Mouse (Mus musculus): Measurements from ENCODE around the gene Tas1r3.
A peak's percentile ranks its signal among the peaks of the same experiment; 100 is the strongest.

The Tas1r3 gene

DNA sequence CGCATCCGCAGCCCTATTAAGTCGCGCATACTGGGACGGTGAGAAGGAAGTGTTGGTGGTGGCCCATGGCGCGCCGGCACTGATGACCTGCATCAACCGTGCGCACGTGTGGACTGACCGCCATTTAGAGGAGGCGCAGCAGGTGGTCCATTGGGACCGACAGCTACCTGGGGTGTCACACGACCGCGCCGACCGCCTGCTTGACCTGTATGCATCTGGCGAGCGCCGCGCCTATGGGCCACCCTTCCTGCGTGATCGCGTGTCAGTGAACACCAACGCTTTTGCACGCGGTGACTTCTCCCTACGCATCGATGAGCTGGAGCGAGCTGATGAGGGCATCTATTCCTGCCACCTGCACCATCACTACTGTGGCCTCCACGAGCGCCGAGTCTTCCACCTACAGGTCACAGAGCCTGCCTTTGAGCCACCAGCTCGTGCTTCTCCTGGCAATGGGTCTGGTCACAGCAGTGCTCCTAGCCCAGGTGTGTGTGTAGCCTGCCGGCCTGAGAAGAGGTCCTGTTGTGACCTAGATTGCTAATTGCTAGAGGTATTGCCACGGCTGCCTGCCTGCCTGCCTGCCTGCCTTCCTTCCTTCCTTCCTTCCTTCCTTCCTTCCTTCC is 21.4 kb downstream of the Tas1r3 start:
- no peak for DNase-seq (ENCODE audit: low spot score)

DNA sequence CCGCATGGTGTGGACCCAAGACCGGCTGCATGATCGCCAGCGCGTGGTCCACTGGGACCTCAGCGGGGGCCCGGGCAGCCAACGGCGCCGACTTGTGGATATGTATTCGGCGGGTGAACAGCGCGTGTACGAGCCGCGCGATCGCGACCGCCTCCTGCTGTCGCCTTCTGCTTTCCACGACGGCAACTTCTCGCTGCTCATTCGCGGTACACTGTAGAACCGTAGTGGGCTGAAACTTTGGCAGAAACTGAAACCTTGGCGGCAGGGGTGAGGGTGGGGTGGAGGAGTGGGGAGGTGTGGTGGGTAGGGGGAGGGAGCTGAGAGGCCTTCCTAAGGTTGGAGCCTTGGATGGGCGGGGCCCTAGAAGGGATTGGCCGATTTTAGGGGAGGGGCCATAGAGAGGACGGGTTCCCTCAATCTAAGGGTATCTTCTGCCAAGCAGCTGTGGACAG is 22.1 kb downstream of the Tas1r3 start:
- peak; percentile 38 for DNase-seq (ENCODE audit: low spot score)

DNA sequence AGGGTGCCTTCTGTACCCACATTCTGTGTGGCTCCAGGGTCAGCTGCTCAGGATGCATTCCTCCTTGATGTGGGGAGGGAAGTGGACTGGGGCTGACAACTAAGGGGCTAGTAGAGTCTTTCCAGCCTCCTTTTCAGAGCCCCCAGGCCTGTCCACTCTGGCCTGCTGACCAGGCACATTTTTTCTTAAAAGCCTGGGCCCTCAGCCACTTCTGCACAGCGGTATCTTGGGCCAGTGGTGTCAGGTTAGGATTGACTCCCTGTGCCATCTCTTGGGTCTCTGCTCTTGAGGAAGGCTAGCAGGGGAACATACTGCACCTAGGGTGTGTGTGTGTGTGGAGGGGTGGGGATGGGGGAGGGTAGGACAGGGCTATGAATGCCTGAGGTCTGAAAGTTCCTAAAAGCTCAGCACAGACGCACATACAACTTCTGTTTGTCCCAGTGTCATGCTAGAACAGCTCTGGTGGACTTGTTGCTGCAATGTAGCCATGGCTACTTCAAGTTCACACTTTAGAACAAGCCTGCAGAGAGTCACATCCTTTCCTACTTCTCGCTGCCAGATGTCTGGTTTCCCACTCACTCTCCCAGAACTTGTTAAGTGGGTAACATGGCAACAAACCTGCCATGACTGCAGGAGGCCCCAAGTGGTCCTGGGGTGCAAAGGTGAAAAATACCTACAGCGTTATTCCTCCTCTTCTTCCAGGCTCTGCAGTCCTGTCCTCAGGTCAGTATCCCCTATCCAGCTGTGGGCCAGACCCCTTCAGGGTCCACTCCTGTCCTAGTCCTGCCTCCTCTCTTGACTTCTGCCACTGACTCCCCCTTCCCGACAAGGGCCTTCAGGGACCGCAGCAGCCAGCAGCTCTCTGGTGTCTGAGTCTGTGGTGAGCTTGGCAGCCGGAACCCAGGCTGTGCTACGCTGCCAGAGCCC is 22.8 kb downstream of the Tas1r3 start:
- DNase-seq (ENCODE audit: low spot score) = peak; percentile 60

DNA sequence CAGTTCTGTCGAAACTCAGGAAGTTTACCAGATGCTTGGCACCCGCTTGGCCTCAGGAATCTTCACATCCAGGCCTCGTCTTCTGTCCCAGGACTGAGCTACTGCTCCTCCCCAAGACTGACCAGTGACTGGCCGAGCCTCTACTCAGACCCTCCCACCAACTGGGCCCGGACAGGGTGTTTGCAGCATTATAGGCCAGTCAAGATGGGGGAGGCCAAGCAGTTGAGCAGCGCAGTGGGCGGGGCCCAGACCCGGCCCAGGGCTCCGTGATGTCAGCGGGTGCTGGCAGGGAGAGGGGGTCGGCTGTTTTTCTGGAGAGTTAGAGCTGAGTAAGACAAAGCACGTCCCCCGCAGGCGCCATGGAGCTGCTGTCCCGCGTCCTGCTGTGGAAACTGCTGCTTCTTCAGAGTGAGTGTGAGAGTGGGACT is 23.7 kb downstream of the Tas1r3 start, which contains the start of gene Mxra8:
Mxra8 (plus strand) TSS at position 198 of the 428 bp plus-strand sequence.
- peak; percentile 96 for DNase-seq (ENCODE audit: low spot score)

DNA sequence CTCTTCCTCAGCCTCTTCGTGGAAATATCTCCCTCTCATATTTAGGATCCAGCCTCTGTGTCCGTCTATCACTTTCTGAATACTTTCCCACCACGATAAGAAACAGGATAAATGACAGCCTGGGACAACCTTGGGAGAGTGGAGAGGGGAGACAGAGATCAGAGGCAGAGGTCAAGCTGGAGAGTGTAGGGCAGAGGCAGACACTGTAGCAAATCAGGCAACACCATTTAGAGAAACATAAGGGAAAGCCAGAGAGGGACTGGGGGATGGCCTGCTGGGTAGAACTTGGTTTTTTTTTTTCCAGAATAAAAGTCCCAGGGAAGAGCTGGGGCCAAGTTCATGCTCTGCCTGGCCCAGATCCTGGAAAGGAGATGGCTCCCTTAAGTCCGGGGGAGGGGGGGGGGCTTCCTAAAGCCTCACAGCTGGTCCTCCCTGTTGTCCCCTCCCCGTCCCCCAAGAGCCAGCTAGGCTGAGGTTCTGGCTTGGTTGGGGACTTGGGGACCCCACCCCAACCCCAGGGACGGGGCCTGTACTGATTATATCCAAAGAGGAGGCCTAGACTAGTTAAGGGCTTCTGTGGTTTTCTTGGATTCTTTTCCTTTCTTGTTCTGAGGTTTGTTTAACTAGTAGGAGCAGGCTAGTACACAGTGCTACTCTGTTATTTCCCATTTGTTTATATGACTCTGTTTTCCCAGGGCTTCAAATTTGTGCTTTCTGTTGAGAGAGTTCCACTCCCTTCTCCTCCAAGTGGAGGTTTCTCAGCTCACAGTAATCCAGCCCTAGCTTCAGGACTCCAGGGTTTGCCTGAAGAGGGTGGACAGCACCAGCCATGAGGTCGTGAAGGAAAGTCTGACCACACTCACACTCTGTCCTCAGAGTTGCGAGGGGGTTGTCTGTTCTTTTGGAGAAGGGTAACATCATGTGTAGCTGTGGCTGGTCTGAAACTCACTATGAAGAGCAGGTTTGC is 24.7 kb downstream of the Tas1r3 start:
- peak; percentile 85 for DNase-seq (ENCODE audit: low spot score)

DNA sequence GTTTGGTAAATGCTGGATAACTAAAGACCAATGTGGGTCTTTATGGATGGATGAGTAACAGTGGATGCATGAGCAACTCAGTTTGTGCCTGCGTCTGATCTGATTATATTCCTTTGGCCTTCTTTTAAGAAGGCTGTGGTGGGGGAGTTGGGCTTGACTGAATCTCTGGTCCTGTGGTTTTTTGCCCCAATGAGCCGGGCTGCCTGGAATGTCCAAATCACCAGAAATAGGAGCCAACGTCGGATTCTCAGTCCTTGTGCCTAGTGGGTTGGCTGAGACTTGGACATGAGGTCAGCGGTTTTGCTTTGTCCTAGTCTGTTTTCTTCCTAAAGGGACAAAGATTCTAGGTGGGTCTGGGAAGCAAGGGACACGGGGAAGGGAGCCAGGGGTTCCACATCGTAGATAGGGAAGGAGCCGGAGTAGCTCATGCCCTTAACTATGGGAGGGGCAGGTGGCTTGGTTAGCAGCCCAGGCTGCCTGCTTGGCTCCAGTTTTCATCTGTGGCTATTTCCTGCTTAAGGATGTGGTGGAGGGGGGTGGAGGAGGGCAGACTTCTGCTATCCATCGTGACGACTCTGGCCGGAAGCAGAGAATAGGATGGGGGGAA is 25.7 kb downstream of the Tas1r3 start:
- DNase-seq (ENCODE audit: low spot score) = peak; percentile 75

DNA sequence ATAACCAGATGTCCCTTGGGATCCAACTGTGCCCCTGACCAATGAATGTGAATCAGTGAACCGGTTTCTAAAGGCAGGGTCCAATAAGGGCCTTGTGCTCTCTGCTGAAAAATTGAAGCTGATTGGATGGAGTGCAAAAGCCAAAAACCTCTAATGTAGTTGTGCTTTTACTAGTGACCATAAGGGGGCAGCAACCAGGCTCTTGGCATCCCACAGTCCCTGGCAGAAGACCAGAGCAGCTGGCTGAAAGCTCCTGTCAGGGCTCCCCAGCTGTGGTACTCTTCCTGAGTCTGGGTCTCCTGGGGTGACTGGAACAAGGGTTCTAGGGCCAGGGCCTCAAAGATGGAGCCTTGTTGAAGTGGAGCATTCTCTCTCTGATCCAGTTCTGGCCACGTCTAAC is 29.3 kb downstream of the Tas1r3 start:
- DNase-seq (ENCODE audit: low spot score) = peak; percentile 93

DNA sequence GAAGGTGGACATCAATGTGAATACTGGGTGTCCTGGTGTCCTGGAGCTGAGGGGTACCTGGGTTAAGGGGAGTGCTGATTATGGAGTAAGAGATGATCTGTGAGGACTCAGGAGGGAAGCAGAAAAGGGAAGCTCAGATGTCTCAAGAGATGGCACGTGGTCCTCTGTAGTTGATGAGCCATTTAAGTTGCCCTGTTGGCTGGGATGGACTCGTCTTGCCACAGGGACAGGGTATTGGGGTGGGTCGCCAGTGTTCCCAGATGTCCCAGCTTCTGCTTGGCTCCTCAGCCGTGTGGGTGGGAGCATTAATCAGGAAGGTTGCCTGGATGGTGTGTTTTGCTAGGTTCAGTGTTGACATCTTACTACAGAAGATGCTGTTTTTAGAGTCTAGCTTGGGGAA is 29.9 kb downstream of the Tas1r3 start:
- no peak for DNase-seq (ENCODE audit: low spot score)

DNA sequence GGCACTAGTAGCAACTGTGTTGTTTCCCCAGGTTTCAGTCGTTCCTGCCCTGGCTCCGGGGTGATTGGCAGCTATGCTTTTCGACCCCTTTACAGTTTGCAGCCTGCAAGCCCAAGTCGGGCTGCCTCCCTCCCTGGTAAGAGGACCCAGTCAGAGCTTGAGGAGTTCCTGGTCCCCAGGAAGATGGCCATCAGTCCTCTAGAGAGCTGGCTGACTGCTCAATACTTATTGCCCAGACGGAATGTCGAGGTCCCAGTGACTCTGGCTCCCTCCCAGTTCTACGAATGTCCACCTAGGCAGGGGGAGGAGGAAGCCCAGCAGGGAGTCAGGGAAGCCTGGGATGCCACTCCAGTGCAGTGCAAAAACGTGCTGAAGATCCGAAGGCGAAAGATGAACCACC is 30.8 kb downstream of the Tas1r3 start:
- DNase-seq (ENCODE audit: low spot score) = no peak

DNA sequence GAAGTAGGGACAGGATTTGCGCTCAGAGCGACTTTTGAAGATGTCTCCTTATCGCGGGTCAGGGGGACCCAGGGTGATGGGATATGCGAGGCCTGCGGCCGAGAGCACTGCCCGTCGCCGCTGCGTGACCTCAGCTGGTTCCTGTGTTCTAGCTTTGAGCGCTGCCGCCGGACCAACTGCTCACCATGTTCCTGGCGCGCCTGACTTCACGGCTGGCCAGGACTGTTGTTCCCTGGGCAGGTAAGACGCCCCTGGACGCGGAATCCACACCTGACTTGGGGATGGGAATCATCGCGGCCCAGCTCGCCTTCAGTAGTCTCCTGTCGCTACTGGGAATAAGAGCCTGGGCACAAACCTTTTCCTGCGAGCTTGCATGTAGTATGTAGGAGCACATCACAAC is 31.3 kb downstream of the Tas1r3 start:
- DNase-seq (ENCODE audit: low spot score) = no peak

DNA sequence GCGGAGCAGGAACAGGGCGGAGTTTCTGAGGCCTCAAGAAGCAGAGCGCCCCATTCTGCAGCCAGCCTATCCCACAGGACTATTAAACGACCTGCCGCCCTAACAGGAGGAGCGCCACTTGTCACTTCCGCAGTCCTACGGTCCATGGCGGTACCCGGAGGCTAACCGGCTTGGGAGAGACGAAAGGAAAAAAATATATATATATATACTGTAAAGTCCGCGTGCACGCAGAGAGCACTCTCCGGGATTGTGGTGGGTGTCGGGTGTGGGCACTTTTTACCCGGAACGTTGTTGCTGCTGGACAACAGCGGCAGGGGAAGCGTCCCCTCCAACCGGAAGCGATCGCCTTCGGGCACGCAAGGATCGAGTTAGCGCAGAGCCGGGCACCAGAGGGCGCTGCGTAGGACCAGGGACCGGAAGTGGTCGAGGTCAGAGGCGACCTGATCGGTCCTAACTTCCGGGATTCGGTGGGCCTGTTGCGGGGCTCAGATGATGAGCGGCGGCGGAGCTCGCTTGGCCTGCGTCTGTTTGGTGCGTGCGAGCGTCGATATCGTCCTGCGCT is 31.9 kb downstream of the Tas1r3 start, which contains the start of gene Aurkaip1:
Aurkaip1 (plus strand) TSS at position 68 of the 562 bp plus-strand sequence.
- DNase-seq (ENCODE audit: low spot score) = peak; percentile 91

DNA sequence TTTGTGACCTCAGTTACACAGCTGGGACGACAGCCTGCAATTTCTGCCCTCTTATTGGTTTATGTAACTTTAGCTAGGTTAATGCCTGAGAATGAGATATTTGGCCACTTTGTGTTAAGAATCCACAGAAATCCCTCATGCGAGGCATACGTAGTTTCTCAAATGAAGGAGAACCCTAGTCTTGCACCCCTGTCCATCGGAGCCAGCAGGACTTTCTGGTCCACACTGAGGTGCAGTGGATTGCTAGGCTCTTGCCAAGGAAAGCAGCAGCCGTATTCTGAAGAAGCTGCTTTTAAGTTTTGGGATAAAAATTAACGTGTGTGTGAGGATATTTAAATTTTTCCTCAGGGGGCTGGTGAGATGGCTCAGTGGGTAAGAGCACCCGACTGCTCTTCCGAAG is 32.6 kb downstream of the Tas1r3 start:
- DNase-seq (ENCODE audit: low spot score) = no peak

DNA sequence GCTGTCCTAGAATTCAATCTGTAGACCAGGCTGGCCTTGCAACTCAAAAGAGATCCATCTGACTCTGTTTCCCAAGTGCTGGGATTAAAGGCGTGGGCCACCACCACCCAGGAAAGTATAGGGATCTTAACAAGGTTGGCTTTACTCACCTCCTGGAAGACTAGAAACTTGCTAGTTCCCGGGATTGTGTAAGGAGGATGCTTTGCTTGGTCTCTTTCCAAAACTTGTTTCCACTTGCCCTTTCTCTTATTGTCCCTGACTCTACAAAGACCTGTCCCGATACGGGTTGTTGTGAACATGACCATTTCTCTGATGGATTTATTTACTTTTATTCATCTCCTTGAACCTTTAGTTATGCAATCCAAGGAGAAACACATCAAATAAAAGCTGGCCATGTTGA is 33.3 kb downstream of the Tas1r3 start:
- DNase-seq (ENCODE audit: low spot score) = no peak

DNA sequence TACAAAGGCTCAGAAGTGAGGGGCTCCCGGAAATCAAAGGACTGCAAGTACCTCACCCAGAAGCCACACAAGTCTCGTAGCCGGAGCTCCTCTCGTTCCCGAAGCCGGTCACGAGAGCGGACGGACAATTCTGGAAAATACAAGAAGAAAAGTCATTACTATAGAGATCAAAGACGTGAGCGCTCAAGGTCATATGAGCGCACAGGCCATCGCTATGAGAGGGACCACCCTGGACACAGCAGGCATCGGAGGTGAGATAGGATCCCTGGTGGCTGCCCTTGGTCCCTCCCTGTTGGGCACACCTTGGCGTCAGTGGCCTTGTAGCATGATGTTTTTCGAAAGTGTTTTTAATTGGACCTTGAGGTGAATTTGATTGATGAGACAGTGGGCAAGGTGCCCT is 39.7 kb downstream of the Tas1r3 start:
- DNase-seq (ENCODE audit: low spot score) = no peak

DNA sequence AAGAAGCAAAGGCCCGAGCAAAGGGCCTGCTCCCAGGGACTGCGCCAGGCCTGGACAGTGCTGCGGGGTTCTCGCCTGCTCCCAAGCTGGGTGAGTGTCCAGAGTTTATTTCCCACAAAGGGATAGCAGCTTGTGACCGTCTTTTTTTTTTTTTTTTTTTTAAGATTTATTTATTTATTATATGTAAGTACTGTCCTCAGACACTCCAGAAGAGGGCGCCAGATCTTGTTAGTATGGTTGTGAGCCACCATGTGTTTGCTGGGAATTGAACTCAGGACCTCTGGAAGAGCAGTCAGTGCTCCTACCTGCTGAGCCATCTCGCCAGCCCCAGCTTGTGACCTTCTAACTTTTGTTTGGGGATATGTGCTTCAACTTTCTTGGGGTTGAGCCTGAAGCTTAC is 42.1 kb downstream of the Tas1r3 start:
- no peak for DNase-seq (ENCODE audit: low spot score)

DNA sequence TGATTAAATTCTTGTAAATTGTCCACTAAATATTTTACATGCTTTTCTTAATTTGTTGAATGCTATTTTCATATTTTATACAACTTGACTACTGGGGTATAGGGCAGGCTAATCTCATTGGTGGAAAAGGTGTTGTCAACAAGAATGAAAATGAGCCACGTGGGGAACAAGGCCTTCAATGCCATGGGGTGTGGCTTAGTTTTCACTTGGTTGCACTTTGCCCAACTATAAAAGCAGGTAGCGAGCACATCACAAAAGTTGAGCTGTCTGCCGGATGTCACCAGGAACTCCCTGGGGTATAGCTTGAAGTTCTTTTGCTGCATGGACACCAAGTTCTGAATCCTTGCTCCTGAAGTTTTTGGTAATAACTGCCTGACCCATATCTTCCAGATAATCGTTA is 45.6 kb downstream of the Tas1r3 start:
- DNase-seq (ENCODE audit: low spot score) = no peak

DNA sequence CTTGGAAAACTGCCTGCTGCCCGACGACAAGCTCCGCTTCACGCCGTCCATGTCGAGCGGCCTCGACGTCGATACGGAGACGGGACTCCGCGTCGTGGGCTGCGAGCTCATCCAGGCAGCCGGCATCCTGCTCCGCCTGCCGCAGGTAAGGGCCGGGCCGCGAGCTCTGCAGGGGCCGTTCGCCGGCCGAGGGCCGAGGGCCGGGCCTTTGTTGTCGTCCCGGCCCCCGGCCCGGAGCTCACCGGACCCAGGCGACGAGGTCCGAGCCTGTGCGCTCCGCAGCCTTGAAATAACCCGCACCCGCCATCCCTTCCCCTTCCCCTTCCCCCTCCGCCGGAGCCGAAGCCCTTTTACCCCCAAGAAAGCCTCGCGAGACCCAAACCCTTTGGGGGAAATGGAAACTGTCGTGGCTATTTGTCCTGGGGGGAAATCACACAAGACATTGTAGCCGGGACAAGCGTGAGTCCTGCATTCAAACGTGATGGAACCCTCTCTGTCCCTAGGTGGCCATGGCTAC is 50.4 kb downstream of the Tas1r3 start:
- DNase-seq (ENCODE audit: low spot score) = peak; percentile 72

DNA sequence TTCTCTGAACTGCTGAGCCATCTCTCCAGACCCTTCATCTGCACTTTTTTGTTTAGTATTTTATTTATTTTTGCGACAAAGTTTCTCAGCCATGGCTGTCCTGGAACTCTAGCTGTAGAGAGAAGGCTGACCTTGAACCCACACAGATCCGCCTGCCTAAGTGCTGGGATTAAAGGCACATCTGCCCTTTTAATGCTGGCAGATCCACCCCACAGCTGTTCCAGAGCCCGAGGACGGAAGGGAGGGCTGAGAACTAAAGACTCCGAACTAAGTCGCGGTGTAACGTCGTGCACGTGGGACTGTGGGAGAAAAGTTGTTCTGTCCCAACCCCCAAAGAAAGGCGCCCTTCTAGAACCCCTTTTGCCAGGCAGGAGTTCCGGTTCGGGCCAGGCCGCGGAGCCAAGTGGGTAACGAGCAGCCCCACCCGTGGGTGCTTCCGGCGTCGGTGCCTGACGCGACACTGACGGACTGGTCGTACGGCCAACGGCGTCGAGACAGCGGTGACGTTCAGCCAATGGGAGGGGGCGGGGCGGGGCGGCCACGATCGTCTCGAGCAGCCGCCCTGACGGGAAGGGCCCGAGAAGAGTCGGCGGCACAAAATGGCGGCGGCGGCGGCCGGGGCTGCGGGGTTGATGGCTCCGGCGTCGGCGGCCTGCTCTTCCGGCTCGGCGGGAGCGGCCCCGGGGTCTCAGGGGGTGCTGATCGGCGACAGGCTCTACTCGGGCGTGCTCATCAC is 51.1 kb downstream of the Tas1r3 start, which contains the start of gene Ccnl2:
Ccnl2 (plus strand) TSS at position 561 of the 736 bp plus-strand sequence.
- peak; percentile 95 for DNase-seq (ENCODE audit: low spot score)
